8 mouse cellular contexts compared by ENCODE assay signal in the genomic region with DNA sequence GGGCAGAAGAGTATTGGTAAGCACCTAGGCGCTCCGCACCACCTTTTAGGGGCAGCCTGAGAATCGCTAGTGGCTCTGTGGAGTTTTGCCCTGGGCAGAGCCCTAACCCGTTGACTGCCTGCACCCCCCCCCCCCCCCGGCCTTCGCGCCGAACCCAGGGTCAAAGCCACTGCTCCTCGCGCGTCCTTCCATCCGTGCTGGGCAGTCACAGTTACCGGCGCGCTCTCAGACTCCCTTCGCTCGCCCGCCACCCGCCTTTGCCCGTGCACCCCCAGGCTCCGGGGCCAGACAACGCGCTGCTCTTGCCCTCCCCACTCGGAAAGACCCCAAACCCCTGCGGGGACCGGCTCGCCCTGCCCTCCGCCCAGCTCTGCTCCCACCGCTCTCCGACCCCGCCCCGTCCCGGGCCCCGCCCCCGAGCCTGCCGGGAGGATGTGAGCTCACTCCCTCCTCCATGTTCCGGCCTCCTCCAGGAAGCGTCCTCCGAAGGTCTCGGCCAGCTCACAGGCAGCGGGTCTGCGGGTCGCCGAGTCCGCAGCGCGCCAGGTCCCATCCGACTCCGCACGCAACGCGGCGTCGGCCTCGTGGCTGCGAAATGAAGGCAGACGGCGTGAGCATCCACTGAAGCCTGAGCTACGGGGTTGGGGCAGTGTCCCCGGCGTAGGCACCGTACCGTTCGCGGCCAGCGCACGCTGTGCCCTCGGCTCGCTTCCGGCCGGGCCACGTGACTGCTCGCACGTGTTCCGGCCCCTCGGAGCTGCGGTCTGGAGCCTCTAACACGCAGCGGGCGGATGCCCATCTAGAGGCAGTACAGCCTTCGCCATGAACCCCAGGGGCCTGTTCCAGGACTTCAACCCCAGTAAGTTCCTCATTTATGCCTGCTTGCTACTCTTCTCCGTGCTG. TPM values are rescaled to one million over a fixed set of nuclear protein-coding genes. Genes with fewer than 3 reads are reported as not detected.
DNase-seq lines count a peak whose midpoint lies in the region; ATAC-seq and TF ChIP-seq lines count a peak whose summit lies in the region.

TSS of gene Tmem185b (plus strand) at position 472 of the 903 bp plus-strand sequence.

- peaks cover 31% of the 10 kb centered on the region for H3K9me3 ChIP-seq in forebrain, embryonic 10.5 days
- 0 out of 2 replicates have a peak, but pooled peaks cover 12% of the 10 kb centered on the region for H3K9me3 ChIP-seq in heart, embryonic 14.5 days (ENCODE audit: control insufficient read depth, low read length)
- H3K9me3 ChIP-seq in liver, embryonic 12.5 days (replicated peaks) = 0 out of 2 replicates have a peak, but pooled peaks cover 5% of the 10 kb centered on the region

- 2% methylated on average over 82 of the region's 82 CpGs for WGBS in forebrain, embryonic 10.5 days
- WGBS in heart, embryonic 14.5 days = 1% methylated on average over 77 of the region's 82 CpGs
- 1% methylated on average over 79 of the region's 82 CpGs for WGBS in liver, embryonic 12.5 days (ENCODE audit: insufficient replicate concordance)

- ATAC-seq in heart, embryonic 14.5 days (ENCODE audit: insufficient number of reproducible peaks, insufficient read depth, low FRiP score, low read depth) = peak; percentile 93
- ATAC-seq in liver, embryonic 12.5 days = peak; percentile 93

- peaks cover 29% of the 10 kb centered on the region for H3K4me1 ChIP-seq in forebrain, embryonic 10.5 days
- peaks cover 15 to 28% of the 10 kb centered on the region in 2 experiments for H3K4me1 ChIP-seq in heart, embryonic 14.5 days (ENCODE audit: control insufficient read depth in 2 of 2, insufficient read depth in 2 of 2, low read length in 2 of 2)
- H3K4me1 ChIP-seq in liver, embryonic 12.5 days = peaks cover 42% of the 10 kb centered on the region

- H3K27me3 ChIP-seq in forebrain, embryonic 10.5 days (ENCODE audit: poor library complexity, severe bottlenecking) = peaks cover 5% of the 10 kb centered on the region; the same call in 1 of the 2 replicates
- no peaks in the 10 kb centered on the region for H3K27me3 ChIP-seq in heart, embryonic 14.5 days (ENCODE audit: control insufficient read depth, insufficient read depth, low read length)
- H3K27me3 ChIP-seq in liver, embryonic 12.5 days (replicated peaks) = no peaks in the 10 kb centered on the region
- no peaks in the 10 kb centered on the region for H3K27me3 ChIP-seq in splenic B cell, adult 2 months (ENCODE audit: control insufficient read depth, insufficient read depth, low read length, poor library complexity, severe bottlenecking)

- peak within 1 kb of the TSS; percentile 75 for H3K4me3 ChIP-seq in forebrain, embryonic 10.5 days
- H3K4me3 ChIP-seq in heart, embryonic 14.5 days (ENCODE audit: control insufficient read depth in 1 of 2, insufficient read depth in 1 of 2, low read depth in 1 of 2, low read length in 2 of 2) = peak within 1 kb of the TSS; percentile 69 to 70
- H3K4me3 ChIP-seq in liver, embryonic 12.5 days = peak within 1 kb of the TSS; percentile 70

- peak within 1 kb of the TSS; percentile 88 for H3K9ac ChIP-seq in heart, embryonic 14.5 days (ENCODE audit: low read length)
- H3K9ac ChIP-seq in liver, embryonic 12.5 days = peak within 1 kb of the TSS; percentile 70

- peak within 1 kb of the TSS; percentile 92 for H3K27ac ChIP-seq in forebrain, embryonic 10.5 days
- peak within 1 kb of the TSS; percentile 79 to 86 for H3K27ac ChIP-seq in heart, embryonic 14.5 days (replicated peaks in 1 of 2; ENCODE audit: control insufficient read depth in 1 of 2, insufficient read depth in 1 of 2, low read depth in 2 of 2, low read length in 2 of 2)
- peak within 1 kb of the TSS; percentile 66 for H3K27ac ChIP-seq in liver, embryonic 12.5 days

- H3K36me3 ChIP-seq in forebrain, embryonic 10.5 days (replicated peaks) = peaks cover 46% of the 10 kb centered on the region
- H3K36me3 ChIP-seq in heart, embryonic 14.5 days (ENCODE audit: control insufficient read depth, insufficient read depth, low read length) = peaks cover 27% of the 10 kb centered on the region
- peaks cover 30% of the 10 kb centered on the region for H3K36me3 ChIP-seq in liver, embryonic 12.5 days
- H3K36me3 ChIP-seq in splenic B cell, adult 2 months (ENCODE audit: control insufficient read depth, insufficient read depth, low read length, poor library complexity, severe bottlenecking) = no peaks in the 10 kb centered on the region; the same call in 1 of the 2 replicates

- peak; percentile 87 for DNase-seq in CD4-positive, CD25-positive, alpha-beta regulatory T cell, adult 2 months (ENCODE audit: low read depth, low spot score)
- DNase-seq in brain, embryonic 14.5 days (ENCODE audit: low read depth) = peak; percentile 94
- peak; percentile 94 for DNase-seq in forebrain, embryonic 10.5 days (ENCODE audit: extremely low spot score, low spot score)
- DNase-seq in kidney, postnatal 14 days = peak; percentile 94
- DNase-seq in naive thymus-derived CD4-positive, alpha-beta T cell, adult 2 months (ENCODE audit: low read depth) = peak; percentile 83
- DNase-seq in splenic B cell, adult 2 months (ENCODE audit: low read depth, low spot score) = peak; percentile 89

- peak; percentile 62; the same call in 1 of the 2 replicates for TF ChIP-seq POLR2A in brain, embryonic 14.5 days (IDR thresholded peaks at IDR 0.05; ENCODE audit: borderline replicate concordance, extremely low read depth, insufficient read depth, insufficient read length, poor library complexity, severe bottlenecking)

- no peak for TF ChIP-seq CTCF in brain, embryonic 14.5 days (IDR thresholded peaks at IDR 0.05; ENCODE audit: borderline replicate concordance, extremely low read depth, insufficient read depth, insufficient read length)

- peak within 1 kb of the TSS; percentile 92 for H3K4me2 ChIP-seq in heart, embryonic 14.5 days (ENCODE audit: low read length)
- H3K4me2 ChIP-seq in liver, embryonic 12.5 days = peak within 1 kb of the TSS; percentile 93

RNA-seq across cellular contexts. Expression of gene Tmem185b, which starts in this region (rescaled TPM):
- polyA plus RNA-seq in brain, embryonic 14.5 days (2012; rRNA removed) = 15.6 and 21.2 TPM in 2 replicates
- 21.2 and 22.6 TPM in 2 replicates for polyA plus RNA-seq in forebrain, embryonic 10.5 days (2016; fragmentation: Nextera tagmentation; extraction: Ambion mirVana)
- 25.6 and 25.7 TPM in 2 replicates for polyA plus RNA-seq in heart, embryonic 14.5 days (2014; fragmentation: Nextera tagmentation; extraction: Ambion mirVana)
- polyA plus RNA-seq in liver, embryonic 12.5 days (2016; fragmentation: Nextera tagmentation; extraction: Ambion mirVana) = 11.6 and 11.7 TPM in 2 replicates

Comparison
In these comparisons a context has a peak if more than half of its experiments do, and no peak if none do; other contexts are left out.
1. Peak in every context shown above with its lines: DNase-seq, ATAC-seq, H3K4me3 ChIP-seq and H3K27ac ChIP-seq.